Mouse (Mus musculus): ENCODE data around the gene Sfta2.
A peak's percentile ranks its signal among the peaks of the same experiment; 100 is the strongest.

Gene Sfta2

GRCm38 (mm10) chr17:35601249-35601648 lies at the start of gene Sfta2:
Gene Sfta2, plus strand, starts transcription at chr17:35601549.
- no peak for DNase-seq

GRCm38 (mm10) chr17:35551881-35552414 lies 49.4 kb upstream of the Sfta2 start, which contains the start of gene Cdsn:
Gene Cdsn, plus strand, starts transcription at chr17:35552128.
- DNase-seq, result no peak

GRCm38 (mm10) chr17:35554321-35554720 lies 47.0 kb upstream of the Sfta2 start:
- no peak for DNase-seq

DNA sequence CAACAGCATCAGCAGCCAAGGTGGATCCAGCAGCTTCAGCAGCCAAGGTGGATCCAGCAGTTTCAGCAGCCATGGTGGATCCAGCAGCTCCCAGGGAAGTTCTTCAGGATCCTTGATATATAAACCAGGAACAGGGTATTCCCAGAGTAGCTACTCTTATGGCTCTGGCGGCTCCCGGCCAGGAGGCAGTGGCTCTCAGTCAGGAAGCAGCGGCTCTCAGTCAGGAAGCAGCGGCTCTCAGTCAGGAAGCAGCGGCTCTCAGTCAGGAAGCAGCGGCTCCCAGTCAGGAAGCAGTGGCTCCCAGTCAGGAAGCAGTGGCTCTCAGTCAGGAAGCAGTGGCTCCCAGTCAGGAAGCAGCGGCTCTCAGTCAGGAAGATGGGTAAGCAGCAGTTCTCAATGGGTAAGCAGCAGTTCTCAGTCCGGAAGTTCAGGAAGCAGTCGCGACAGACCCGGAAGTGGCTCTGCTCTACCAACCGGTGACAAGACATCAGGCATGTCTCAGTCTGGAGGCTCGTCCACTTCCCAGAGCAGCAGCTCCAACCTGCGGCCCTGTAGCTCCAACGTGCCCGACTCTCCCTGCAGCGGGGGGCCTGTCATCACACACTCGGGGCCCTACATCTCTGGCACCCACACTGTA lies 46.5 kb upstream of the Sfta2 start:
- DNase-seq, result no peak

GRCm38 (mm10) chr17:35556186-35556765 lies 45.1 kb upstream of the Sfta2 start:
- no peak for DNase-seq

GRCm38 (mm10) chr17:35556812-35557211 lies 44.5 kb upstream of the Sfta2 start:
- peak in 1 of 2 experiments; percentile 37 for DNase-seq

GRCm38 (mm10) chr17:35557351-35557750 lies 44.0 kb upstream of the Sfta2 start:
- no peak for DNase-seq

- no peak for DNase-seq
These were observed 43.1 kb upstream of the Sfta2 start for GRCm38 (mm10) chr17:35558216-35558615.

GRCm38 (mm10) chr17:35567150-35567549 lies 34.2 kb upstream of the Sfta2 start, which contains the start of gene 2300002M23Rik:
Gene 2300002M23Rik, plus strand, starts transcription at chr17:35567450.
- DNase-seq, result no peak

GRCm38 (mm10) chr17:35567767-35568166 lies 33.6 kb upstream of the Sfta2 start:
- no peak for DNase-seq

DNA sequence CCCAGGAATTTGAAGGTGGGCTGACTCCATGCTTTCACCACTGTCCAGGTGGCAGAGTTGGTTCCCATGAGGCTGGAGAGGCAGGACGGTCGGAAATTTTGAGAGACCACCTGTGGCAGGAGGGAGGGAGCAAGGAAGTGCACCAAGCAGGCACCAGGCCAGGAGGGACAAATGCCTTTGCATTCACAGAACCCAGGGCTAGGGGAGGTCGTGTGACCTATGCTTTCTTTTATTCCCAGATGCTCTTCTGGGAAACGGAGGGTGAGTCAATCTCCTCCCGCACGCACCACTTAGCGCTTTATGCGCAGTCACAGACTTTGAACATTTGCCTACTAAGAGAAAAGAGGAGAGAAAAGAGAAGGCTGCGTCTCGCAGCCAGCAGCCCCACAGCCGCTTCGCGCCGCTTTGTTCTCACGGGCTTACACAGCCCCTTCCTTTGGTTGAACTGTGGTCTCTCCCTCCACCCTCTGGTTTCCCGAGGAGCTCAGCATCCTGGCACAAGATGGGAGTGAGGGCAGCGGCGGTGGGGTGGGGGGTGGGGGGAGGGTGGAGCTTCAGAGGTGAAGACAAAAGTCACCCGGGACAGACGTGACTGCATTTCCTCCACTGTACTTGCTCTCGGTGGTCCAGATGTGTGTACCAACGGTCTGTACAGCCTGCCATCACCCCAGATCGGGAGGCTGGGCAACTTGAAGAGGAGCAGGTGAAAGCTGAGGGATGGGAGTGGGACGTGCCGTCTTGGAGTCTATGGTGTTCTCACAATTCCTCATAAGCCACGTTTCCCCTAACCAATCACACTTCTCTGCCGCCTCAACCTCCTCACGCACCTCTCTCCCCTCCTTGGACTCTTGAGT lies 32.0 kb upstream of the Sfta2 start:
- DNase-seq, result no peak

GRCm38 (mm10) chr17:35570836-35571235 lies 30.5 kb upstream of the Sfta2 start:
- DNase-seq, result no peak

GRCm38 (mm10) chr17:35571477-35571876 lies 29.9 kb upstream of the Sfta2 start:
- no peak for DNase-seq

- DNase-seq, result peak; percentile 70 to 82
These were observed 23.1 kb upstream of the Sfta2 start for GRCm38 (mm10) chr17:35578211-35578610.

GRCm38 (mm10) chr17:35582900-35583299 lies 18.4 kb upstream of the Sfta2 start:
- DNase-seq, result no peak

GRCm38 (mm10) chr17:35584330-35584937 lies 16.9 kb upstream of the Sfta2 start:
- DNase-seq, result peak; percentile 81 to 85

DNA sequence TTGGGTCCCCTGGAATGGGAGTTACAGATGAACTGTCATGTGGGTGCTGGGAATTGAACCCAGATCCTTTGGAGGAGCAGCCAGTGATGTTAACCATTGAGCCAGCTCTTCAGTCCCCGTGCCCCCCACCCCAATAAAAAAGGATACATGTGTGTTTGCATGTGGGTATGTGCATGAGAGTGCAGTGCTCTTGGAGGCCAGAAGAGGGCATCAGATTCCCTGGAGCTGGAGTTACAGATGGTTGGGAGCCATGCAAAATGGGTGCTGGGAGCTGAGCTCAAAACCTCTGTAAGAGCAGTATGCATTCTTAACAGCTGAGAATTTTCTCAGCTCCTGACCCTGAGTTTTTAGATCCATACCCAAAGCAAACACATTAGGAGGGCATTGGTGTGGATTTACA lies 14.1 kb upstream of the Sfta2 start:
- DNase-seq, result no peak

DNA sequence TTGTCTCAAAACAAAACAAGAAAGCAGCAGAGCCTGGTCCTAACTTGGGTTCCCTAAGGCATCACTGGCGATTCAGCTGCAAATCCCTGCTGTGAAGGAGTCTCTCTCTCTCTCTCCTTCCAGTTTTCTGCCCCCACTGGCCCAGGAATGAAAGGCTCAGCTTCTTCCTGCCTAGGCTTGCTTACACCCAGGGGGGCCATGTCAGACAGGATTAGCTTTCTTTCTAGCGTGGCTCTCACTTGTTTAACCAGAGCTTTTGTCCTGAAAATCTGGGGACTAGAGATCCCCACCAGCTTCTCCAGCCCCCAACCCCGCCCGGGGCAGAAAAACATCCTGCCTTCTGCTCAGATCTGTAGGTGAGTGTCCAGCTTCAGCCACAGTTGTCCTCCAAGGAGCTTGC lies 13.0 kb upstream of the Sfta2 start:
- no peak for DNase-seq

GRCm38 (mm10) chr17:35590410-35591218 lies 10.7 kb upstream of the Sfta2 start:
- peak; percentile 75 to 77 for DNase-seq

DNA sequence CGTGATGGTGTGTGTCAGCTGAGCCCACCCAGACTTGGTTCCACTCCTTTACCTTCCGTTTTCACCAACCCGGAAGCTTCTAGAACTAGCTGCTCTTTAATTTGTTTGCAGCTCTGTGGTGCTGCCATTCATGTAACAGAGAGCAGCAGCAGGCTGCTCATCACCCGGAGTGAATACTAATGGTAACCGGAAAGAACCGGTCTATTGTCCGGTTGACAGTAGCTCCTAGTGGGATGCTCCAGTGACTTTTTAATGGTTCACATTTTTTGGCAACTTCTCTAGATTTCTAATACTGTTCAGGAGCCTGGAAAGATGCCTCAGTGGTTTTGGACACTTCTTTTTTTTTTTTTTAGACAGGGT lies 10.2 kb upstream of the Sfta2 start:
- DNase-seq, result no peak

- DNase-seq, result no peak
These were observed 9.6 kb upstream of the Sfta2 start for GRCm38 (mm10) chr17:35591731-35592130.

- DNase-seq, result no peak
These were observed 9.2 kb upstream of the Sfta2 start for GRCm38 (mm10) chr17:35592131-35592530.

Data from cerebellum, postnatal 36 days (tissue).